Mouse (Mus musculus) stomach, postnatal 0 days (tissue): ENCODE data around the gene Sulf2.
A peak's percentile ranks its signal among the peaks of the same experiment; 100 is the strongest.

Experiments used
- CTCF ChIP-seq: IDR thresholded peaks from 2 replicates; pipeline ENCODE4 v1.5.1; 2016; ENCODE audit warnings: antibody characterized with exemption, low read depth, mild to moderate bottlenecking, moderate library complexity
- EP300 ChIP-seq: optimal IDR thresholded peaks from 2 replicates; pipeline ENCODE3; 2016; ENCODE audit warnings: antibody characterized with exemption

GRCm38 (mm10) chr2:166031120-166031929 lies 124.1 kb downstream of the Sulf2 start:
- TF ChIP-seq CTCF: peak; percentile 10; the same call in 1 of the 2 replicates
- TF ChIP-seq EP300: no peak
